Mouse (Mus musculus) liver, embryonic 15.5 days (tissue): Measurements from ENCODE around the gene Trex1. TPM values are rescaled to one million over a fixed set of nuclear protein-coding genes. Genes with fewer than 3 reads are reported as not detected.
A peak's percentile ranks its signal among the peaks of the same experiment; 100 is the strongest.

ENCODE experiments used
- ATAC-seq: fragments of 200-750 bp; cut with Nextera tagmentation; 2 replicates; pipeline ENCODE4 v1.8.0; 2017; ENCODE audit warnings: moderate number of reproducible peaks, mild to moderate bottlenecking, moderate library complexity; ENCODE audit not compliant: insufficient read depth
- H3K27ac ChIP-seq: fragments of 300-500 bp; sonication (generic); replicated peaks from 2 replicates; pipeline ENCODE4 v1.5.1; 2015; ENCODE audit warnings: mild to moderate bottlenecking, inconsistent platforms
- H3K27me3 ChIP-seq: fragments of 300-500 bp; sonication (generic); 2 replicates; pipeline ENCODE4 v1.6.1; 2015; ENCODE audit warnings: mild to moderate bottlenecking, inconsistent platforms
- H3K36me3 ChIP-seq: fragments of 300-500 bp; sonication (generic); replicated peaks from 2 replicates; pipeline ENCODE4 v1.6.1; 2015; ENCODE audit warnings: moderate library complexity, mild to moderate bottlenecking, inconsistent platforms
- H3K4me1 ChIP-seq: fragments of 300-500 bp; sonication (generic); replicated peaks from 2 replicates; pipeline ENCODE4 v1.6.1; 2015; ENCODE audit warnings: inconsistent platforms
- H3K4me2 ChIP-seq: fragments of 300-500 bp; sonication (generic); 2 replicates; pipeline ENCODE4 v1.6.1; 2015; ENCODE audit warnings: moderate library complexity, mild to moderate bottlenecking, inconsistent platforms
- H3K4me3 ChIP-seq: fragments of 300-500 bp; sonication (generic); replicated peaks from 2 replicates; pipeline ENCODE4 v1.5.1; 2015; ENCODE audit warnings: mild to moderate bottlenecking, inconsistent platforms
- H3K9ac ChIP-seq: fragments of 300-500 bp; sonication (generic); 2 replicates; pipeline ENCODE4 v1.6.1; 2015; ENCODE audit warnings: moderate library complexity, mild to moderate bottlenecking, inconsistent platforms
- H3K9me3 ChIP-seq: fragments of 300-500 bp; sonication (generic); replicated peaks from 2 replicates; pipeline ENCODE4 v1.6.1; 2016; ENCODE audit warnings: inconsistent platforms
- WGBS: fragments of 180-500 bp; shearing (Covaris S2); methylation state at CpG from one replicate; pipeline ENCODE4 v1.1.7; 2015; ENCODE audit warnings: mixed read lengths; ENCODE audit not compliant: insufficient replicate concordance; 5-methylcytosine and 5-hydroxymethylcytosine counted together
- polyA plus RNA-seq: library from polyadenylated mRNA; unstranded; fragments of >200 nt; fragmentation: Nextera tagmentation; extraction: Ambion mirVana; gene quantifications from 2 replicates; pipeline ENCODE4 v1.2.1, GENCODE M21; 2015

Gene Trex1
- polyA plus RNA-seq, 1 experiment from 2014 or later: 8.6 TPM

DNA sequence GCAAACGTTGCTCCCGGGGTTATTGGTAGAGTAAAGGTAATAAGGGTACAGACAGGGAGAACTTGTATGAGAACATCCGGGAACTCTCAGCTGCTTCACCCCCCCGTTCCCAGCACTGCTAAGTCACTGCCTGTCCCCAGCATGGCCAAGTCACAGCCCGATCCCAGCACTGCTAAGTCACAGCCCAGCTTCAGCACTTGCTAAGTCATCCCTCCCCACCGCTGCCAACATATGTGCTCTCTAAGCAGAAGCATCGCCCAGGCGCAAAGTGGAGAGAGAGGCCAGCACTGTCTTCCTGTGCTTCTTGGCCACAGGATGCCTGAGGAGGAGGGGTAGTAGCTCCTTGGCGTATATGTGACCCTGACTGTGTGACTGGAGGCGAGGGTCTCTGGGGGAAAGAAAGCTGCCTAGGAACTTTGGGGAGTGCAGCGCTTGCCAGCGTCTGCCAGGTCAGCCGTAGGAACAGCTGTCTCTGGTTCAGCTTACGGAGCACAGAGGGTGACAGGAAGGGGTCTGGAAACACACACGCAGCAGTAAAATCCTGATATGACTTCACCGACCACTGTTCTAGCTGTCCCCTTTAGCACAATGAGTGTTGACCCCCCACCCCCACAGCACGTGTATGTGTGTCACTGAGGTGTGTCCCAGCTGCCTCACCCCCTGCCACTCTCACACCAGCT is 49.8 kb downstream of the Trex1 start:
- Histone ChIP-seq H3K27ac (peak overlapping the region; percentile 24; the same call in 1 of the 2 replicates), H3K9ac (no peak overlapping the region), H3K9me3 (no peaks in the 10 kb centered on the region), H3K4me1 (peaks cover 11% of the 10 kb centered on the region), H3K27me3 (no peaks in the 10 kb centered on the region), H3K36me3 (no peaks in the 10 kb centered on the region), H3K4me3 (no peak overlapping the region), H3K4me2 (0 out of 2 replicates have a peak overlapping the region, but pooled peaks have one; percentile 3)
- peak; percentile 71 for ATAC-seq
- WGBS: 23% methylated on average over 17 of the region's 17 CpGs

DNA sequence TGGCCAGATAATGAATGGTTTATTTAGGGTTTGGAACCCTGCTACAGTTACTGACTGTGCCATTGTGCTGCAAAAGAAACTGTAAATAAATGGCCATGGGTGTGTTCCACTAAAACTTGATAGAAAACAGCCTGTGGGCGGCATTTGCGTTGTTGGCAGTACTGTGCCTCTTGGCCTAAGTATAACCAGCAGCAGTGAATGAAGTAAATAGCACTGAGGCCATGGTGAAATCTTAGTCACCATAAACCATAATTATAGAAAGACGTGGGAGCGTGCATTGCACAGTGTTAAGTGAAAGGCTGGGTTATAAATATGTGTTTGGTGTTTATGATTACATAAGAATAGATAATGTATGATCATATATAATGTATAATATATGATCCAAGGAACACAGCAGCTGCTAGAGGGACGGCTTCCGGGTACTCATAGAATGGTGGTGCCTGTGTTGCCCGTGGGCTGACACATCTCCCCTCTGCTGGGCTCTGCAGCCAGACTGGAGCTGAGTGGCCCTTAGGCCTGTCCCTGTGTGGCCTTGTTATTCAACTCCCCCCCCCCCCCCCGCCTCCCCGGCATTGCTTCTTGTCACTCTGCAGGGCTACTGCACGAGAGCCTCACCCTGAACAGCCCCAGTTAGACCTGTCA is 50.4 kb downstream of the Trex1 start:
- no peak overlapping the region for H3K27ac ChIP-seq
- H3K9me3 ChIP-seq: no peaks in the 10 kb centered on the region
- ATAC-seq: no peak
- H3K27me3 ChIP-seq: no peaks in the 10 kb centered on the region
- H3K36me3 ChIP-seq: no peaks in the 10 kb centered on the region
- 54% methylated on average over 9 of the region's 10 CpGs for WGBS
- H3K9ac ChIP-seq: no peak overlapping the region
- peaks cover 9% of the 10 kb centered on the region for H3K4me1 ChIP-seq
- no peak overlapping the region for H3K4me3 ChIP-seq
- no peak overlapping the region for H3K4me2 ChIP-seq

DNA sequence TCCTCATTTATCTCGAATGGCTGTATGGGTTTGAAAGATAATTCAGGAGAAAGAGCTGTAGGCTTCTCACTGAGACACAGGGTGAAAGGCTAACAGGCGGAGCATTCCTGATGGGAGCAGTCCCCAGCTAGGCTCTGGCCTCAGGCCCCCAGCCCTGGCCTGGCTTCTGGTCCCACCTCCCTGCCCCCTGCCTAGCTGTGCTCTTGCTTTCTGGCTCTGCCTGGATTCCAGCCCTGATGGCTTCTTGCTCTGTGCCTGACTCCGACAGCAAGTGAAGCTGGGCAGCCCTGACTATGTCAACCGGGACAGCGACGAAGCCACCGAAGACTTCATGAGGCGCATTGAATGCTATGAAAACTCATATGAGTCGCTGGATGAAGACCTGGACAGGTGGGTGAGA is 51.5 kb downstream of the Trex1 start:
- Histone ChIP-seq H3K4me2 (no peak overlapping the region), H3K4me3 (no peak overlapping the region), H3K27me3 (no peaks in the 10 kb centered on the region), H3K9me3 (no peaks in the 10 kb centered on the region), H3K27ac (no peak overlapping the region), H3K36me3 (no peaks in the 10 kb centered on the region), H3K9ac (no peak overlapping the region), H3K4me1 (peaks cover 9% of the 10 kb centered on the region)
- no peak for ATAC-seq
- 72% methylated on average over 9 of the region's 9 CpGs for WGBS

Other genes with a start within 250 kb of the Trex1 start
- gene Celsr3, start 233.4 kb downstream of the Trex1 start, polyA plus RNA-seq: 0.15 and 0.16 TPM in 2 replicates
- 6.3 and 6.5 TPM in 2 replicates for gene Slc26a6, start 206.5 kb downstream of the Trex1 start, polyA plus RNA-seq
- gene Tmem89, start 145.1 kb downstream of the Trex1 start, polyA plus RNA-seq: not detected in 2 replicates
- 316 and 353 TPM in 2 replicates for gene Uqcrc1, start 123.1 kb downstream of the Trex1 start, polyA plus RNA-seq
- 0.33 and 0.60 TPM in 2 replicates for gene Col7a1, start 106.1 kb downstream of the Trex1 start, polyA plus RNA-seq
- 0.07 TPM in 1 of 2 replicates, not detected in the other for gene Ucn2, start 73.7 kb downstream of the Trex1 start, polyA plus RNA-seq
- 3.9 and 4.5 TPM in 2 replicates for gene Pfkfb4, start 68.0 kb downstream of the Trex1 start, polyA plus RNA-seq
- gene Shisa5, start 21.2 kb downstream of the Trex1 start, polyA plus RNA-seq: 23.1 and 23.6 TPM in 2 replicates
- gene Atrip, start 14.4 kb upstream of the Trex1 start, polyA plus RNA-seq: 9.2 and 12.6 TPM in 2 replicates
- gene Ccdc51, start 22.8 kb upstream of the Trex1 start, polyA plus RNA-seq: 11.4 and 12.0 TPM in 2 replicates
- gene Tma7, start 22.9 kb upstream of the Trex1 start, polyA plus RNA-seq: 249 and 328 TPM in 2 replicates
- gene Plxnb1, start 35.7 kb upstream of the Trex1 start, polyA plus RNA-seq: 3.5 and 5.8 TPM in 2 replicates
- 0.05 TPM in 1 of 2 replicates, not detected in the other for gene Fbxw21, start 102.3 kb upstream of the Trex1 start, polyA plus RNA-seq
- gene Fbxw13, start 136.2 kb upstream of the Trex1 start, polyA plus RNA-seq: not detected in 2 replicates
- not detected in 2 replicates for gene Fbxw20, start 175.0 kb upstream of the Trex1 start, polyA plus RNA-seq
- gene Fbxw14, start 227.9 kb upstream of the Trex1 start, polyA plus RNA-seq: not detected in 2 replicates